Mouse (Mus musculus) kidney, embryonic 16.5 days (tissue): ENCODE data around the gene Gm49353. TPM values are rescaled to one million over a fixed set of nuclear protein-coding genes. Genes with fewer than 3 reads are reported as not detected.

Experiments used
- ATAC-seq: fragments of 200-750 bp; cut with Nextera tagmentation; 2 replicates; pipeline ENCODE4 v1.8.0; 2017; ENCODE audit warnings: moderate TSS enrichment; ENCODE audit not compliant: low FRiP score, low TSS enrichment
- H3K27ac ChIP-seq: fragments of 300-500 bp; sonication (generic); 2 replicates; pipeline ENCODE4 v1.5.1; 2014; ENCODE audit warnings: low read length
- H3K27me3 ChIP-seq: fragments of 300-500 bp; sonication (generic); 2 replicates; pipeline ENCODE4 v1.6.1; 2014; ENCODE audit warnings: low read length, control low read depth, mixed read lengths; ENCODE audit not compliant: insufficient read depth
- H3K36me3 ChIP-seq: fragments of 300-500 bp; sonication (generic); 2 replicates; pipeline ENCODE4 v1.6.1; 2014; ENCODE audit warnings: low read length, control low read depth, mixed read lengths; ENCODE audit not compliant: insufficient read depth
- H3K4me1 ChIP-seq: fragments of 300-500 bp; sonication (generic); 2 replicates; pipeline ENCODE4 v1.6.1; 2014; ENCODE audit warnings: low read length, control low read depth, mixed read lengths; ENCODE audit not compliant: insufficient read depth
- H3K4me2 ChIP-seq: fragments of 300-500 bp; sonication (generic); replicated peaks from 2 replicates; pipeline ENCODE4 v1.6.1; 2014; ENCODE audit warnings: low read depth, low read length
- H3K4me3 ChIP-seq: fragments of 300-500 bp; sonication (generic); 2 replicates; pipeline ENCODE4 v1.5.1; 2014; ENCODE audit warnings: mild to moderate bottlenecking, low read length
- H3K9ac ChIP-seq: fragments of 300-500 bp; sonication (generic); replicated peaks from 2 replicates; pipeline ENCODE4 v1.6.1; 2014; ENCODE audit warnings: low read length
- H3K9me3 ChIP-seq: fragments of 300-500 bp; sonication (generic); 2 replicates; pipeline ENCODE4 v1.6.1; 2016; ENCODE audit warnings: low read length, control low read depth
- WGBS: fragments of 180-500 bp; shearing (Covaris S2); extraction: QIAGEN DNeasy Blood & Tissue Kit; methylation state at CpG from one replicate; pipeline ENCODE4 v1.1.7; 2014; 5-methylcytosine and 5-hydroxymethylcytosine counted together
- polyA plus RNA-seq: library from polyadenylated mRNA; unstranded; fragments of >200 nt; fragmentation: Nextera tagmentation; extraction: Ambion mirVana; gene quantifications from 2 replicates; pipeline ENCODE4 v1.2.1, GENCODE M21; 2015

Gm49353 gene
- polyA plus RNA-seq, result not detected in 2 replicates

GRCm38 (mm10) chr10:29198642-29199041 is at the start of gene Gm49353:
Gene Gm49353, plus strand, starts transcription at chr10:29198954.
- no peak within 1 kb of the TSS for H3K4me2 ChIP-seq
- peaks cover 7% of the 10 kb centered on the region for H3K9me3 ChIP-seq
- H3K36me3 ChIP-seq, result no peaks in the 10 kb centered on the region
- WGBS, result 76% methylated on average over 7 of the region's 7 CpGs
- H3K27me3 ChIP-seq, result no peaks in the 10 kb centered on the region
- no peak within 1 kb of the TSS for H3K4me3 ChIP-seq
- ATAC-seq, result no peak
- H3K27ac ChIP-seq, result no peak within 1 kb of the TSS
- no peaks in the 10 kb centered on the region for H3K4me1 ChIP-seq
- H3K9ac ChIP-seq, result no peak within 1 kb of the TSS

GRCm38 (mm10) chr10:29155304-29155703 is 43.5 kb upstream of the Gm49353 start:
- H3K4me3 ChIP-seq, result no peak overlapping the region
- H3K27ac ChIP-seq, result no peak overlapping the region
- H3K9me3 ChIP-seq, result no peaks in the 10 kb centered on the region
- no peaks in the 10 kb centered on the region for H3K36me3 ChIP-seq
- WGBS, result 93% methylated on average over 3 of the region's 3 CpGs
- H3K4me2 ChIP-seq, result no peak overlapping the region
- no peak for ATAC-seq
- no peaks in the 10 kb centered on the region for H3K27me3 ChIP-seq
- H3K4me1 ChIP-seq, result no peaks in the 10 kb centered on the region
- H3K9ac ChIP-seq, result no peak overlapping the region

GRCm38 (mm10) chr10:29161664-29162063 is 37.1 kb upstream of the Gm49353 start:
- no peak overlapping the region for H3K9ac ChIP-seq
- no peaks in the 10 kb centered on the region for H3K36me3 ChIP-seq
- H3K4me3 ChIP-seq, result no peak overlapping the region
- no peaks in the 10 kb centered on the region for H3K27me3 ChIP-seq
- H3K9me3 ChIP-seq, result no peaks in the 10 kb centered on the region
- 86% methylated on average over 2 of the region's 2 CpGs for WGBS
- H3K27ac ChIP-seq, result no peak overlapping the region
- no peaks in the 10 kb centered on the region for H3K4me1 ChIP-seq
- H3K4me2 ChIP-seq, result no peak overlapping the region
- no peak for ATAC-seq

- H3K27ac ChIP-seq, result no peak overlapping the region
- no peak overlapping the region for H3K4me2 ChIP-seq
- H3K27me3 ChIP-seq, result no peaks in the 10 kb centered on the region
- H3K9me3 ChIP-seq, result no peaks in the 10 kb centered on the region
- no peaks in the 10 kb centered on the region for H3K4me1 ChIP-seq
- 88% methylated on average over 2 of the region's 2 CpGs for WGBS
- no peak overlapping the region for H3K4me3 ChIP-seq
- no peak overlapping the region for H3K9ac ChIP-seq
- no peak for ATAC-seq
- H3K36me3 ChIP-seq, result no peaks in the 10 kb centered on the region
Measured at GRCm38 (mm10) chr10:29173778-29174177, 25.0 kb upstream of the Gm49353 start.

- H3K4me3 ChIP-seq, result no peak overlapping the region
- no peak overlapping the region for H3K9ac ChIP-seq
- H3K9me3 ChIP-seq, result no peaks in the 10 kb centered on the region
- H3K4me2 ChIP-seq, result no peak overlapping the region
- ATAC-seq, result no peak
- no peak overlapping the region for H3K27ac ChIP-seq
- WGBS, result 88% methylated on average over 3 of the region's 3 CpGs
- no peaks in the 10 kb centered on the region for H3K36me3 ChIP-seq
- no peaks in the 10 kb centered on the region for H3K27me3 ChIP-seq
- no peaks in the 10 kb centered on the region for H3K4me1 ChIP-seq
Measured at GRCm38 (mm10) chr10:29175656-29176055, 23.1 kb upstream of the Gm49353 start.

GRCm38 (mm10) chr10:29176881-29177280 is 21.9 kb upstream of the Gm49353 start:
- Histone ChIP-seq H3K4me2 (no peak overlapping the region), H3K36me3 (no peaks in the 10 kb centered on the region), H3K27ac (no peak overlapping the region), H3K27me3 (no peaks in the 10 kb centered on the region), H3K4me1 (no peaks in the 10 kb centered on the region), H3K9ac (no peak overlapping the region), H3K9me3 (no peaks in the 10 kb centered on the region), H3K4me3 (no peak overlapping the region)
- ATAC-seq, result no peak
- 90% methylated on average over 4 of the region's 4 CpGs for WGBS

- Histone ChIP-seq H3K9me3 (no peaks in the 10 kb centered on the region), H3K36me3 (no peaks in the 10 kb centered on the region), H3K27me3 (no peaks in the 10 kb centered on the region), H3K4me1 (no peaks in the 10 kb centered on the region), H3K4me2 (no peak overlapping the region), H3K9ac (no peak overlapping the region), H3K27ac (no peak overlapping the region), H3K4me3 (no peak overlapping the region)
- WGBS, result 38% methylated on average over 2 of the region's 2 CpGs
- ATAC-seq, result no peak
Measured at GRCm38 (mm10) chr10:29178003-29178402, 20.8 kb upstream of the Gm49353 start.

GRCm38 (mm10) chr10:29180210-29180609 is 18.5 kb upstream of the Gm49353 start:
- H3K9ac ChIP-seq, result no peak overlapping the region
- WGBS, result 85% methylated on average over 3 of the region's 3 CpGs
- H3K4me3 ChIP-seq, result no peak overlapping the region
- no peak overlapping the region for H3K27ac ChIP-seq
- no peak for ATAC-seq
- H3K27me3 ChIP-seq, result no peaks in the 10 kb centered on the region
- no peaks in the 10 kb centered on the region for H3K9me3 ChIP-seq
- H3K4me1 ChIP-seq, result no peaks in the 10 kb centered on the region
- H3K4me2 ChIP-seq, result no peak overlapping the region
- no peaks in the 10 kb centered on the region for H3K36me3 ChIP-seq

GRCm38 (mm10) chr10:29181046-29181445 is 17.7 kb upstream of the Gm49353 start:
- H3K4me2 ChIP-seq, result no peak overlapping the region
- H3K27ac ChIP-seq, result no peak overlapping the region
- no peaks in the 10 kb centered on the region for H3K27me3 ChIP-seq
- no peaks in the 10 kb centered on the region for H3K36me3 ChIP-seq
- no peaks in the 10 kb centered on the region for H3K9me3 ChIP-seq
- no peak overlapping the region for H3K4me3 ChIP-seq
- H3K9ac ChIP-seq, result no peak overlapping the region
- no peak for ATAC-seq
- H3K4me1 ChIP-seq, result no peaks in the 10 kb centered on the region
- WGBS, result 91% methylated on average over 2 of the region's 2 CpGs

- H3K27me3 ChIP-seq, result no peaks in the 10 kb centered on the region
- H3K4me3 ChIP-seq, result no peak overlapping the region
- no peak overlapping the region for H3K9ac ChIP-seq
- no peaks in the 10 kb centered on the region for H3K4me1 ChIP-seq
- peaks cover 7% of the 10 kb centered on the region for H3K9me3 ChIP-seq
- H3K27ac ChIP-seq, result no peak overlapping the region
- H3K36me3 ChIP-seq, result no peaks in the 10 kb centered on the region
- ATAC-seq, result no peak
- H3K4me2 ChIP-seq, result no peak overlapping the region
Measured at GRCm38 (mm10) chr10:29193769-29194168, 5.0 kb upstream of the Gm49353 start.

GRCm38 (mm10) chr10:29196811-29197210 is 1.9 kb upstream of the Gm49353 start:
- peaks cover 7% of the 10 kb centered on the region for H3K9me3 ChIP-seq
- H3K4me3 ChIP-seq, result no peak overlapping the region
- H3K36me3 ChIP-seq, result no peaks in the 10 kb centered on the region
- H3K27ac ChIP-seq, result no peak overlapping the region
- H3K9ac ChIP-seq, result no peak overlapping the region
- no peaks in the 10 kb centered on the region for H3K27me3 ChIP-seq
- H3K4me2 ChIP-seq, result no peak overlapping the region
- WGBS, result 97% methylated on average over 33 of the region's 33 CpGs
- H3K4me1 ChIP-seq, result no peaks in the 10 kb centered on the region
- no peak for ATAC-seq
